Mouse (Mus musculus): ENCODE measurements at regions not wholly inside any gene's neighbourhood (a gene's known extent, or its start where the extent isn't known, plus 50 kb on each side); places are given as distances from the start of the nearest gene placed in this dataset.
A peak's percentile ranks its signal among the peaks of the same experiment; 100 is the strongest.

DNA sequence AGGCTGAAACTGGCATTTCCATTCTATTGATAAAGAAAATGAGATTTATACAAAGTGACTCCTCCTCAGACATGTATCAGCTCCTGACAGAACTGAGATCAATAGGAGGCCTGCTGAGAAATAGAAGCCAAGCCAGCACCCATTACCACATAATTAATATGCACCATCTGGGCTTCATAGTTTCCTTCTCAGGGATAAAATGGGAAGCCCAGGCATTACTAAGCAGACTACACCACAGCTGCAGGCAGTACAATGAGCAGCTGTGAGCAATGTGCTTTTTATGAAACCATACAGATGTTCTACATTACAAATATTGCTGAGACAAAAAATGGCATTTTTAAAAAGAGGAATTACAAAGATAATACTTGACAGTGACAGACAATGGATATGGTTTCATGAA is 950.1 kb downstream of the Otol1 start:
- Histone ChIP-seq H3K4me1 (ENCODE audit: control insufficient read depth, insufficient read depth, low read length) (no peaks in the 10 kb centered on the region), H3K4me3 (ENCODE audit: low read depth, low read length) (no peak overlapping the region), H3K4me2 (ENCODE audit: low read length) (no peak overlapping the region), H3K36me3 (ENCODE audit: control insufficient read depth, insufficient read depth, low read length) (no peaks in the 10 kb centered on the region), H3K9me3 (replicated peaks; ENCODE audit: control insufficient read depth, low read length) (no peaks in the 10 kb centered on the region), H3K27me3 (replicated peaks; ENCODE audit: control insufficient read depth, insufficient read depth, low read length) (no peaks in the 10 kb centered on the region), H3K27ac (ENCODE audit: low read depth, low read length) (no peak overlapping the region), H3K9ac (ENCODE audit: low read length) (no peak overlapping the region)
- peak; percentile 51 for DNase-seq (ENCODE audit: low spot score)
- ATAC-seq = peak; percentile 76

DNA sequence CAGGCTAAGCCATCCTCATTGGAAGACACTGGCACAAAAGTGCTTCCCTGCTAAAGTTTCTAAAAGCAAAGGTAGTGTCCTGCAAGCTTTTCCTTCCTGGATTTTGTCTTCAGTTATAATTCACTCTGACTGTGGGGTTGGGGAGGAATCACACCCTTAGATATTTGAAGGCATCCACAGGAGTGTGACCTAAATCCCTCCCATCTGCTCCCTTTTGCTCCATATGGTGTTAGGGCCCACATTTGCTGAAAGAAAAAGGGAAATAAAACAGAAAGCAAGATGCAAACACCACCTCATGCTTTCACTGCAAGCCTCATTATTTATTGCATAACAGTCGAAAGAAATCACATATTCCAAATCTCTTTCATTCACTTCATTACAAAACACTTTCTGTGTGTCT is 955.1 kb downstream of the Otol1 start:
- H3K27me3 ChIP-seq (replicated peaks; ENCODE audit: control insufficient read depth, insufficient read depth, low read length) = no peaks in the 10 kb centered on the region
- H3K36me3 ChIP-seq (ENCODE audit: control insufficient read depth, insufficient read depth, low read length) = no peaks in the 10 kb centered on the region
- ATAC-seq = no peak
- DNase-seq (ENCODE audit: low spot score) = peak; percentile 7
- H3K27ac ChIP-seq (ENCODE audit: low read depth, low read length) = no peak overlapping the region
- H3K4me2 ChIP-seq (ENCODE audit: low read length) = no peak overlapping the region
- 65% methylated on average over 1 of the region's 1 CpGs for WGBS
- H3K9me3 ChIP-seq (replicated peaks; ENCODE audit: control insufficient read depth, low read length) = no peaks in the 10 kb centered on the region
- no peak overlapping the region for H3K4me3 ChIP-seq (ENCODE audit: low read depth, low read length)
- H3K9ac ChIP-seq (ENCODE audit: low read length) = no peak overlapping the region
- no peaks in the 10 kb centered on the region for H3K4me1 ChIP-seq (ENCODE audit: control insufficient read depth, insufficient read depth, low read length)

DNA sequence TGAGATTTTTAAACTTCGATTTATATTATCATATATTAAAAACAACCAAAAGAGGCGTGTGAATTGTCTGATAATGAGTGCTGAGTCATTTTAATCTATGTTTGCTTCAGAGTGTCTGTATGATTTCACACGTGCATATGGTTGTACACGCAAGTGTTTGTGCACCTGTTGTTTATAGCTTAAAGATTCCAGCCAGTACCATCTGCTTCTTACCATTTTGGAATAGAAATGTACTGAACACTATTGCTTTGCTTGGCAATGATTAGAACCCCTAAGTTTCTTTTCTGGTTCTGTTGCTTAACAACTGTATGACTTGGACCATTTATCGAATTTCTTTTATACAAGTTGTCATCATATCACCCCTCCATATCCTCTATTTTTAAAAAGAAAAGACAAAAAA is 969.5 kb downstream of the Otol1 start:
- no peak overlapping the region for H3K9ac ChIP-seq (ENCODE audit: low read length)
- ATAC-seq (peak; percentile 23; the same call in 1 of the 2 replicates), DNase-seq (ENCODE audit: low spot score) (peak; percentile 32)
- 75% methylated on average over 5 of the region's 5 CpGs for WGBS
- no peak overlapping the region for H3K4me3 ChIP-seq (ENCODE audit: low read depth, low read length)
- H3K9me3 ChIP-seq (replicated peaks; ENCODE audit: control insufficient read depth, low read length) = no peaks in the 10 kb centered on the region
- no peak overlapping the region for H3K4me2 ChIP-seq (ENCODE audit: low read length)
- H3K27me3 ChIP-seq (replicated peaks; ENCODE audit: control insufficient read depth, insufficient read depth, low read length) = no peaks in the 10 kb centered on the region
- no peak overlapping the region for H3K27ac ChIP-seq (ENCODE audit: low read depth, low read length)
- no peaks in the 10 kb centered on the region for H3K36me3 ChIP-seq (ENCODE audit: control insufficient read depth, insufficient read depth, low read length)
- H3K4me1 ChIP-seq (ENCODE audit: control insufficient read depth, insufficient read depth, low read length) = no peaks in the 10 kb centered on the region

DNA sequence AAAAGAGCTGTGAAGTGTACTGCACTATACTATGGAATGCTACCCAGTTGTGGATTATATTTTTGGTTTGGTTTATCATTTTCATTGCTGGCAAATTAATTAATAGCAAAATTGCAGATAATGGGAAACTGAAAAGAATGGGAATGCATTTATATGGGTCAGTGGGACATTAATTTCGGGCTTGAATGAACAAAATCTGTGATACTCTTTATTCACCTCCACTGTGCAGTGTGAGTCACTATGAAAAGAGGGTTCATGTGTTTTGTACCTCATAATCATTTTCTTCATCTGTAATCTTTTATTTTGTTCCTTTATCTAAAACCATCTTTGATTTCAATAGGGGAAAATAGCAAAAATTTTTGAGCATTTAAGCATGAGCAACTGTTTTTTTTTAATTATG is 983.5 kb downstream of the Otol1 start:
- WGBS = 77% methylated on average over 1 of the region's 1 CpGs
- Histone ChIP-seq H3K4me3 (ENCODE audit: low read depth, low read length) (no peak overlapping the region), H3K36me3 (ENCODE audit: control insufficient read depth, insufficient read depth, low read length) (no peaks in the 10 kb centered on the region), H3K4me2 (ENCODE audit: low read length) (no peak overlapping the region), H3K4me1 (ENCODE audit: control insufficient read depth, insufficient read depth, low read length) (no peaks in the 10 kb centered on the region), H3K27me3 (replicated peaks; ENCODE audit: control insufficient read depth, insufficient read depth, low read length) (no peaks in the 10 kb centered on the region), H3K27ac (ENCODE audit: low read depth, low read length) (no peak overlapping the region), H3K9me3 (replicated peaks; ENCODE audit: control insufficient read depth, low read length) (no peaks in the 10 kb centered on the region), H3K9ac (ENCODE audit: low read length) (no peak overlapping the region)
- no peak for ATAC-seq
- no peak for DNase-seq (ENCODE audit: low spot score)

DNA sequence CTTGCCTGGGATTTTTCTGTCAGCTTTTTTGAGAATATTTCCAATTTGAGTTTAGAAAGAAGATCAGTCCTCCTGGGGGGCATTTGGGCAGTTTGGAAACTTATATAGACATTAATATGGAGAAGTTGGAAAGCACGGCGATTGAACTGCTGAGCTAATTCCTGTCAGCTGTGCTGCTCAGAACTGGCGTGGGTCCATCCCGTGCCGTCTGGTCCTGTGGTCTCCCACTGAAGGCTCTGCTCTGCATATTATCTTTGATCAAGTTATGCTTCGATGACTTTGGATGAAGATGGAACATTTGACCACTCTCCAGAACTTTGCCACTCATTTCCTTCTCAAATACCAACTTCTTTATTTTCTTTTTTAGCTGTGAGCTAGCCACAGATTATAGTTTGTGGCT is 995.6 kb downstream of the Otol1 start:
- Histone ChIP-seq H3K4me2 (ENCODE audit: low read length) (no peak overlapping the region), H3K4me1 (ENCODE audit: control insufficient read depth, insufficient read depth, low read length) (no peaks in the 10 kb centered on the region), H3K4me3 (ENCODE audit: low read depth, low read length) (no peak overlapping the region), H3K9me3 (replicated peaks; ENCODE audit: control insufficient read depth, low read length) (no peaks in the 10 kb centered on the region), H3K27ac (ENCODE audit: low read depth, low read length) (no peak overlapping the region), H3K27me3 (replicated peaks; ENCODE audit: control insufficient read depth, insufficient read depth, low read length) (no peaks in the 10 kb centered on the region), H3K36me3 (ENCODE audit: control insufficient read depth, insufficient read depth, low read length) (no peaks in the 10 kb centered on the region), H3K9ac (ENCODE audit: low read length) (no peak overlapping the region)
- peak; percentile 12 for DNase-seq (ENCODE audit: low spot score)
- no peak for ATAC-seq
- WGBS = 73% methylated on average over 6 of the region's 6 CpGs

All from forebrain, embryonic 14.5 days (tissue).